Mouse (Mus musculus) limb, embryonic 11.5 days (tissue): ENCODE data around the gene Fetub. TPM values are rescaled to one million over a fixed set of nuclear protein-coding genes. Genes with fewer than 3 reads are reported as not detected.

ENCODE experiments used
- ATAC-seq: fragments of 200-750 bp; cut with Nextera tagmentation; 2 replicates; pipeline ENCODE4 v1.8.0; 2017; ENCODE audit warnings: low read depth; ENCODE audit not compliant: insufficient number of reproducible peaks, low FRiP score, low TSS enrichment
- DNase-seq: peaks from one replicate; pipeline ENCODE4 v3.0.0-alpha.2; 2015; ENCODE audit warnings: low spot score
- H3K27ac ChIP-seq: fragments of 300-500 bp; sonication (generic); replicated peaks from 2 replicates; pipeline ENCODE4 v1.5.1; 2014; ENCODE audit warnings: low read depth, mild to moderate bottlenecking, low read length
- H3K27me3 ChIP-seq: fragments of 300-500 bp; sonication (generic); 2 replicates; pipeline ENCODE4 v1.6.1; 2014; ENCODE audit warnings: mild to moderate bottlenecking, low read length, mixed read lengths; ENCODE audit not compliant: control insufficient read depth, insufficient read depth
- H3K36me3 ChIP-seq: fragments of 300-500 bp; sonication (generic); 2 replicates; pipeline ENCODE4 v1.6.1; 2014; ENCODE audit warnings: mild to moderate bottlenecking, low read length, moderate library complexity, mixed read lengths; ENCODE audit not compliant: control insufficient read depth, insufficient read depth
- H3K4me1 ChIP-seq: fragments of 300-500 bp; sonication (generic); 2 replicates; pipeline ENCODE4 v1.6.1; 2014; ENCODE audit warnings: low read length, mixed read lengths; ENCODE audit not compliant: control insufficient read depth, insufficient read depth
- H3K4me2 ChIP-seq: fragments of 300-500 bp; sonication (generic); 2 replicates; pipeline ENCODE4 v1.6.1; 2014; ENCODE audit warnings: low read depth, mild to moderate bottlenecking, moderate library complexity; ENCODE audit not compliant: severe bottlenecking
- H3K4me3 ChIP-seq: fragments of 300-500 bp; sonication (generic); 2 replicates; pipeline ENCODE4 v1.5.1; 2014; ENCODE audit warnings: low read depth, low read length
- H3K9ac ChIP-seq: fragments of 300-500 bp; sonication (generic); 2 replicates; pipeline ENCODE4 v1.6.1; 2014; ENCODE audit warnings: mild to moderate bottlenecking, low read length
- H3K9me3 ChIP-seq: fragments of 300-500 bp; sonication (generic); 2 replicates; pipeline ENCODE4 v1.6.1; 2016; ENCODE audit warnings: low read length; ENCODE audit not compliant: control insufficient read depth
- WGBS: fragments of 180-500 bp; shearing (Covaris S2); extraction: QIAGEN DNeasy Blood & Tissue Kit; methylation state at CpG from one replicate; pipeline ENCODE4 v1.1.7; 2014; 5-methylcytosine and 5-hydroxymethylcytosine counted together
- polyA plus RNA-seq: library from polyadenylated mRNA; unstranded; fragments of >200 nt; fragmentation: Nextera tagmentation; extraction: Ambion mirVana; gene quantifications from 2 replicates; pipeline ENCODE4 v1.2.1, GENCODE M21; 2014

Gene Fetub
- polyA plus RNA-seq, 1 experiment from 2014 or later = not detected

GRCm38 (mm10) chr16:22918664-22919312 is 654 bp downstream of the Fetub start:
- 58% methylated on average over 15 of the region's 15 CpGs for WGBS
- peaks cover 4% of the 10 kb centered on the region; the same call in 1 of the 2 replicates for H3K4me1 ChIP-seq
- H3K4me2 ChIP-seq = no peak overlapping the region
- H3K4me3 ChIP-seq = no peak overlapping the region
- H3K9ac ChIP-seq = no peak overlapping the region
- ATAC-seq = 0 out of 2 replicates have a peak, but pooled peaks have one; percentile 35
- no peak overlapping the region for H3K27ac ChIP-seq
- H3K9me3 ChIP-seq = no peaks in the 10 kb centered on the region
- peak; percentile 22 for DNase-seq
- H3K27me3 ChIP-seq = no peaks in the 10 kb centered on the region
- no peaks in the 10 kb centered on the region for H3K36me3 ChIP-seq

- Histone ChIP-seq H3K27me3 (no peaks in the 10 kb centered on the region), H3K4me2 (no peak overlapping the region), H3K36me3 (no peaks in the 10 kb centered on the region), H3K27ac (no peak overlapping the region), H3K9me3 (no peaks in the 10 kb centered on the region), H3K4me3 (no peak overlapping the region), H3K9ac (no peak overlapping the region), H3K4me1 (peaks cover 4% of the 10 kb centered on the region; the same call in 1 of the 2 replicates)
- peak; percentile 31 for DNase-seq
- ATAC-seq = no peak
- 61% methylated on average over 18 of the region's 18 CpGs for WGBS
Observed at GRCm38 (mm10) chr16:22919971-22920854, 2.1 kb downstream of the Fetub start.

- no peaks in the 10 kb centered on the region for H3K27me3 ChIP-seq
- no peak overlapping the region for H3K27ac ChIP-seq
- 93% methylated on average over 5 of the region's 5 CpGs for WGBS
- H3K4me3 ChIP-seq = no peak overlapping the region
- H3K4me2 ChIP-seq = no peak overlapping the region
- no peak for DNase-seq
- no peak for ATAC-seq
- H3K4me1 ChIP-seq = peaks cover 4% of the 10 kb centered on the region; the same call in 1 of the 2 replicates
- H3K9me3 ChIP-seq = no peaks in the 10 kb centered on the region
- no peaks in the 10 kb centered on the region for H3K36me3 ChIP-seq
- H3K9ac ChIP-seq = no peak overlapping the region
Observed at GRCm38 (mm10) chr16:22921761-22922160, 3.6 kb downstream of the Fetub start.

DNA sequence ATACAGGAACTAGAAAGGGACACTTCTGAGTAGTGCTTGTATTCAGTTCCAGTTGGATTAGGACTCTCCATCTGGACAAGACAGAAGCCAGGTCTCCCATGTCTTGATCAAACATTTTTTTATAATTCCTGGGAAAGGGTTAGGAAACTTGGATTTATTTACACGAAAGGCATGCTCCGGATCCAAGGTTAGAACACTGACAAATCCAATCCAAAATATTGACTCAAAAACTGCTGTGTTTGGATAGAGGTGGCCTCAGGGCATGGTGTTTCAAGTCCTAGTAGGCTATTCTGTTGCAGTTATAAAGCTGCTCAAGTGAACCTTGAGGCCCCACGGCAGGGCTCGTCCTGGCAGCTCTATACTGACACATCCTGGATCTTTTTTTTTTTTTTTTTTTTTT is 4.3 kb downstream of the Fetub start:
- H3K9ac ChIP-seq = no peak overlapping the region
- no peak overlapping the region for H3K4me2 ChIP-seq
- no peaks in the 10 kb centered on the region for H3K27me3 ChIP-seq
- H3K36me3 ChIP-seq = no peaks in the 10 kb centered on the region
- ATAC-seq = no peak
- H3K4me3 ChIP-seq = no peak overlapping the region
- H3K9me3 ChIP-seq = no peaks in the 10 kb centered on the region
- no peak for DNase-seq
- H3K27ac ChIP-seq = no peak overlapping the region
- H3K4me1 ChIP-seq = peaks cover 4% of the 10 kb centered on the region; the same call in 1 of the 2 replicates
- 89% methylated on average over 4 of the region's 4 CpGs for WGBS

- Histone ChIP-seq H3K9ac (no peak overlapping the region), H3K4me2 (no peak overlapping the region), H3K36me3 (no peaks in the 10 kb centered on the region), H3K27ac (no peak overlapping the region), H3K9me3 (no peaks in the 10 kb centered on the region), H3K4me1 (no peaks in the 10 kb centered on the region), H3K4me3 (no peak overlapping the region), H3K27me3 (no peaks in the 10 kb centered on the region)
- 87% methylated on average over 6 of the region's 6 CpGs for WGBS
- ATAC-seq = no peak
- no peak for DNase-seq
Observed at GRCm38 (mm10) chr16:22929575-22929974, 11.4 kb downstream of the Fetub start.

- no peak overlapping the region for H3K4me2 ChIP-seq
- no peaks in the 10 kb centered on the region for H3K36me3 ChIP-seq
- DNase-seq = no peak
- no peak overlapping the region for H3K9ac ChIP-seq
- H3K27ac ChIP-seq = no peak overlapping the region
- H3K27me3 ChIP-seq = no peaks in the 10 kb centered on the region
- ATAC-seq = no peak
- no peak overlapping the region for H3K4me3 ChIP-seq
- H3K4me1 ChIP-seq = no peaks in the 10 kb centered on the region
- H3K9me3 ChIP-seq = no peaks in the 10 kb centered on the region
- 82% methylated on average over 11 of the region's 11 CpGs for WGBS
Observed at GRCm38 (mm10) chr16:22931431-22932200, 13.5 kb downstream of the Fetub start.

DNA sequence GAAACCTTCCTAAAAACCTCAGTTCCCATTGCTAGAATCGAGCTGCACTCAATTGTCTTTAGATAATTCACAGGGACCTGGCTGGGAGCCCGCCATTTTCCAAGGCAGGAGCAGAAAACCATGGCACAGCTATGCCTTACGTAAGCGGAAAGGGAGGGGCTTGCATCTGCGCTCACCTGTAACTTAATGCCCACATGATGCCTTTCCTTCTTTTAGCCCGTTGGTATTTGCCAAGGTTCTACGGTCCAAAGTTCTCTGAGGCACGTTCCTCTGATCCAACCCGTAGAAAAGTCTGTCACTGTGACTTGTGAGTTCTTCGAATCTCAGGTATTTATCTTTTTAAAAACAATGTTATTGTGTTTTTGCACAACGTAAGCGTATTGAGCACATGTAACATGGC is 19.5 kb downstream of the Fetub start:
- H3K4me1 ChIP-seq = no peaks in the 10 kb centered on the region
- H3K27me3 ChIP-seq = no peaks in the 10 kb centered on the region
- no peak overlapping the region for H3K4me2 ChIP-seq
- H3K36me3 ChIP-seq = no peaks in the 10 kb centered on the region
- no peaks in the 10 kb centered on the region for H3K9me3 ChIP-seq
- H3K27ac ChIP-seq = no peak overlapping the region
- WGBS = 91% methylated on average over 12 of the region's 12 CpGs
- H3K9ac ChIP-seq = no peak overlapping the region
- H3K4me3 ChIP-seq = no peak overlapping the region
- DNase-seq (no peak), ATAC-seq (no peak)

DNA sequence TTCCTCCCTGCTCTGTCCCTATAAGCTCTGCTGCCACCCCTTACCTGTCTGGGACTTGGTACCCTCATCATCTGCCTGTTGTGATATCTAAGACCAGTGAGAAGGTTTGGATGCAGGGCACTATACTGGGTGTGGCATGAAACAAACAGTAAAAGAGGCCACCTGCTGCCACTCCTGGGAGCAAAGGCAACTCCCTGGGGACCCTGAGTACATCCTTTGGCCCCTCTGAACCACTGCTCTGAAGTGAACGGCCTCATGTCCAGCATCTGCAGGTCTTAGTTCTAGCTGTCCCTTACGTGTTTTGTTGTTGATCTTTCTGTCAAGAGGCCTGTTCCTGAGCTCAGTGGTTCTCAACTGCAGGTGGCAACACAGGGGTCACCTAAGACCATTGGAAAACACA is 20.4 kb downstream of the Fetub start:
- ATAC-seq (no peak), DNase-seq (no peak)
- no peaks in the 10 kb centered on the region for H3K9me3 ChIP-seq
- H3K36me3 ChIP-seq = no peaks in the 10 kb centered on the region
- no peak overlapping the region for H3K4me2 ChIP-seq
- no peak overlapping the region for H3K4me3 ChIP-seq
- H3K9ac ChIP-seq = no peak overlapping the region
- H3K27me3 ChIP-seq = no peaks in the 10 kb centered on the region
- H3K27ac ChIP-seq = no peak overlapping the region
- 89% methylated on average over 2 of the region's 2 CpGs for WGBS
- no peaks in the 10 kb centered on the region for H3K4me1 ChIP-seq
